Mouse (Mus musculus) forebrain, embryonic 16.5 days (tissue): ENCODE results near the gene Ddx41. TPM values are rescaled to one million over a fixed set of nuclear protein-coding genes. Genes with fewer than 3 reads are reported as not detected.
"Not testable (repeated sequence)": the region's sequence is repeated elsewhere in the genome, so short reads cannot be mapped to it uniquely, and the experiment has no call there.

Experiments
- ATAC-seq: fragments of 200-750 bp; cut with Nextera tagmentation; 2 replicates; pipeline ENCODE4 v1.8.0; 2017; ENCODE audit warnings: mild to moderate bottlenecking, moderate library complexity
- H3K27ac ChIP-seq: fragments of 300-500 bp; sonication (generic); 2 replicates; pipeline ENCODE4 v1.5.1; 2014; ENCODE audit warnings: low read length, control low read depth
- H3K27me3 ChIP-seq: fragments of 300-500 bp; sonication (generic); replicated peaks from 2 replicates; pipeline ENCODE4 v1.6.1; 2014; ENCODE audit warnings: low read length; ENCODE audit not compliant: control insufficient read depth, insufficient read depth
- H3K36me3 ChIP-seq: fragments of 300-500 bp; sonication (generic); 2 replicates; pipeline ENCODE4 v1.6.1; 2014; ENCODE audit not compliant: control insufficient read depth, insufficient read depth
- H3K4me1 ChIP-seq: fragments of 300-500 bp; sonication (generic); replicated peaks from 2 replicates; pipeline ENCODE4 v1.6.1; 2014; ENCODE audit warnings: low read length; ENCODE audit not compliant: control insufficient read depth, insufficient read depth
- H3K4me2 ChIP-seq: fragments of 300-500 bp; sonication (generic); 2 replicates; pipeline ENCODE4 v1.6.1; 2014; ENCODE audit warnings: mild to moderate bottlenecking, low read length, control low read depth
- H3K4me3 ChIP-seq: fragments of 300-500 bp; sonication (generic); replicated peaks from 2 replicates; pipeline ENCODE4 v1.5.1; 2014; ENCODE audit warnings: mild to moderate bottlenecking, low read length, control low read depth
- H3K9ac ChIP-seq: fragments of 300-500 bp; sonication (generic); replicated peaks from 2 replicates; pipeline ENCODE4 v1.6.1; 2014; ENCODE audit warnings: low read depth, low read length, control low read depth
- H3K9me3 ChIP-seq: fragments of 300-500 bp; sonication (generic); 2 replicates; pipeline ENCODE4 v1.6.1; 2016; ENCODE audit warnings: low read length; ENCODE audit not compliant: control insufficient read depth
- WGBS: fragments of 180-500 bp; shearing (Covaris S2); extraction: QIAGEN DNeasy Blood & Tissue Kit; methylation state at CpG from one replicate; pipeline ENCODE4 v1.1.7; 2014; 5-methylcytosine and 5-hydroxymethylcytosine counted together
- polyA plus RNA-seq: library from polyadenylated mRNA; unstranded; fragments of >200 nt; fragmentation: Nextera tagmentation; extraction: Ambion mirVana; gene quantifications from 2 replicates; pipeline ENCODE4 v1.2.1, GENCODE M21; 2015

Ddx41 gene
- 67.3 and 70.6 TPM in 2 replicates for polyA plus RNA-seq

- Histone ChIP-seq H3K4me3 (peak within 1 kb of the TSS; percentile 86), H3K4me2 (peak within 1 kb of the TSS; percentile 82), H3K9me3 (no peaks in the 10 kb centered on the region), H3K27me3 (no peaks in the 10 kb centered on the region), H3K36me3 (peaks cover 33% of the 10 kb centered on the region), H3K27ac (peak within 1 kb of the TSS; percentile 70), H3K4me1 (peaks cover 13% of the 10 kb centered on the region), H3K9ac (peak within 1 kb of the TSS; percentile 84)
- under 1% methylated on average over 70 of the region's 70 CpGs for WGBS
- ATAC-seq = peak; percentile 98
These were observed at the start of gene Ddx41 for GRCm38 (mm10) chr13:55536194-55537175. TSS of gene Ddx41 (minus strand) at chr13:55536658.

- no peaks in the 10 kb centered on the region for H3K9me3 ChIP-seq
- H3K36me3 ChIP-seq = no peaks in the 10 kb centered on the region
- H3K9ac ChIP-seq = no peak overlapping the region
- 91% methylated on average over 4 of the region's 4 CpGs for WGBS
- no peak overlapping the region for H3K27ac ChIP-seq
- H3K4me2 ChIP-seq = no peak overlapping the region
- no peak overlapping the region for H3K4me3 ChIP-seq
- ATAC-seq = no peak
- no peaks in the 10 kb centered on the region for H3K27me3 ChIP-seq
- no peaks in the 10 kb centered on the region for H3K4me1 ChIP-seq
These were observed 41.6 kb upstream of the Ddx41 start for GRCm38 (mm10) chr13:55578086-55578485.

DNA sequence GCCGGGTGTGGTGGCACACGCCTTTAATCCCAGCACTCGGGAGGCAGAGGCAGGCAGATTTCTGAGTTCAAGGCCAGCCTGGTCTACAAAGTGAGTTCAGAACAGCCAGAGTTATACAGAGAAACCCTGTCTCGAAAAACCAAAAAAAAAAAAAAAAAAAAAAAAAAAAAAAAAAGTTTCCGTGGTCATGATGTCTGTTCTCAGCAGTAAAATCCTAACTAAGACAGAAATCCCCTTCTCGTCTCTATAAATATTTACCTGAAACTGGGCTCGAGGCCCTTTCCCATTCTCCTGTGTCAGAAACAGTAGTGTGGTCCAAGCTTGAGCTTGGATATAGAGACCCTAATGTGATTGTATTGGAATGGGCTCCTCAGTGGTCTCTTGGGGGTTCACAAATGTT is 40.4 kb upstream of the Ddx41 start:
- not testable (repeated sequence) for H3K36me3 ChIP-seq, H3K4me3 ChIP-seq, ATAC-seq, H3K27ac ChIP-seq, H3K4me2 ChIP-seq, H3K27me3 ChIP-seq, H3K9me3 ChIP-seq, H3K9ac ChIP-seq, H3K4me1 ChIP-seq
- 88% methylated on average over 7 of the region's 7 CpGs for WGBS

DNA sequence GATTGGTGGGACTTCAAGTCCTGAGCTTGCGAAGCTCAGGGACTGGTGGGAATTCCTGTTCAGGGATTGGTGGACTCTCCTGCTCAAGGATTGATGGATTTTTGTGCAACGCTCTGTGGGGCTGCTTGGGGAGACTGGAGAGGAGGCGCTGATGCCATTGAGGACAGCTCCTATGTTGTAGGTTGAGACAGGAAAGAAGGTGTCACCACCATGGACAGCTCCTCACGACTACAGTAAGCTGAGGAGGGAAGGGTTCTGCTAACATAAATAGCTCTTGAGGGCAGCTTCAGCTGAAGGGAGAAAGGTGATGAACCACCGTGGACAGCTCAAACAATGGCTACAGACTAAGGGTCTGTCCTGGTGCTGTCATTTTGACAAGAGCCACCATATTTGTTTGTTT is 39.5 kb upstream of the Ddx41 start:
- no peak for ATAC-seq
- Histone ChIP-seq H3K9ac (no peak overlapping the region), H3K27ac (no peak overlapping the region), H3K9me3 (no peaks in the 10 kb centered on the region), H3K4me1 (peaks cover 8% of the 10 kb centered on the region), H3K27me3 (no peaks in the 10 kb centered on the region), H3K4me2 (no peak overlapping the region), H3K36me3 (no peaks in the 10 kb centered on the region), H3K4me3 (no peak overlapping the region)
- WGBS = 63% methylated on average over 5 of the region's 5 CpGs

DNA sequence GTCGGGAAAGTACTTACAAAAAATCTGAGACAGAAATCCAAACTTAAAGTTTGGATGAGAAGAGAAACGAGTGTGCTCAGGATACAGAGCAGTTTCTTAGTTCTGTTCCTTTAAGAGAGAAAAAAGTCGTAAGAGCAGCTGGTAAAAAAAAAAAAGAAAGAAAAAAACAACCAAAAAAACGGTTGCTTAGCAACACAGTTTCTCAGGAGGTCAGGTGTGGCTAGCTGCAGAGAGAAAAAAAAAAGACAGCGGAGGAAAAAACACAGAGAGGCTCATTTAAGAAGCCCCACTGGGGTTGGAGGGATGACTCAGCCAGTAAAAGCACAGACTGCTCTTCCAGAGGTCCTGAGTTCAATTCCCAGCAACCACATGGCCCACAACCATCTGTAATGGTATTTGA is 37.9 kb upstream of the Ddx41 start:
- Histone ChIP-seq H3K27ac (no peak overlapping the region), H3K9ac (no peak overlapping the region), H3K4me1 (peaks cover 14% of the 10 kb centered on the region), H3K4me3 (no peak overlapping the region), H3K27me3 (no peaks in the 10 kb centered on the region), H3K4me2 (no peak overlapping the region), H3K9me3 (no peaks in the 10 kb centered on the region), H3K36me3 (no peaks in the 10 kb centered on the region)
- ATAC-seq = no peak
- 61% methylated on average over 5 of the region's 5 CpGs for WGBS

- H3K27me3 ChIP-seq = no peaks in the 10 kb centered on the region
- H3K9ac ChIP-seq = no peak within 1 kb of the TSS
- H3K4me3 ChIP-seq = no peak within 1 kb of the TSS
- no peak within 1 kb of the TSS for H3K4me2 ChIP-seq
- H3K36me3 ChIP-seq = no peaks in the 10 kb centered on the region
- no peak within 1 kb of the TSS for H3K27ac ChIP-seq
- WGBS = 97% methylated on average over 2 of the region's 2 CpGs
- H3K9me3 ChIP-seq = no peaks in the 10 kb centered on the region
- H3K4me1 ChIP-seq = peaks cover 19% of the 10 kb centered on the region
- ATAC-seq = no peak
These were observed 37.0 kb upstream of the Ddx41 start, which contains the start of gene Tmed9 for GRCm38 (mm10) chr13:55573432-55573831. TSS of gene Tmed9 (plus strand) at chr13:55573732.

DNA sequence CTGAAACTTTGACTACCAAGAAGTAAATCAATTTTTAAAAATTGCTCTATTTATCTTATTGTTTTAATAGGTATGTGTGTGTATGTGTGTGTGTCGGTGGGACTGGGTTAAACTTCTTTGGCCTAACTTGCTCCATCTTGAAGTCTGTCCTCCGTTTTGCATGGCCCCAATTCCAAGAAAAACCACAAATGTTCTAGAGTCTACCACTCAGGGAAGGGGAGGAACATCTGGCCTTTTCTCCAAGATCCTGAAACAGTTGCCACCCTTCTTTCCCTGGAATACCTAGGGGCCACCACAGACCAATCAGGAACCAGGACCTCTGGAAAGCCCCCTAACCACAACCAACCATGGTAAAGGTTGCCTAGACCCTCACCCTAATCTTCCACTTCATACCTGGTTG is 35.5 kb upstream of the Ddx41 start:
- no peak overlapping the region for H3K27ac ChIP-seq
- H3K4me3 ChIP-seq = no peak overlapping the region
- WGBS = 77% methylated on average over 2 of the region's 2 CpGs
- no peaks in the 10 kb centered on the region for H3K9me3 ChIP-seq
- no peaks in the 10 kb centered on the region for H3K27me3 ChIP-seq
- no peak overlapping the region for H3K9ac ChIP-seq
- ATAC-seq = no peak
- H3K4me1 ChIP-seq = peaks cover 30% of the 10 kb centered on the region
- no peak overlapping the region; the same call in 1 of the 2 replicates for H3K4me2 ChIP-seq
- no peaks in the 10 kb centered on the region for H3K36me3 ChIP-seq

DNA sequence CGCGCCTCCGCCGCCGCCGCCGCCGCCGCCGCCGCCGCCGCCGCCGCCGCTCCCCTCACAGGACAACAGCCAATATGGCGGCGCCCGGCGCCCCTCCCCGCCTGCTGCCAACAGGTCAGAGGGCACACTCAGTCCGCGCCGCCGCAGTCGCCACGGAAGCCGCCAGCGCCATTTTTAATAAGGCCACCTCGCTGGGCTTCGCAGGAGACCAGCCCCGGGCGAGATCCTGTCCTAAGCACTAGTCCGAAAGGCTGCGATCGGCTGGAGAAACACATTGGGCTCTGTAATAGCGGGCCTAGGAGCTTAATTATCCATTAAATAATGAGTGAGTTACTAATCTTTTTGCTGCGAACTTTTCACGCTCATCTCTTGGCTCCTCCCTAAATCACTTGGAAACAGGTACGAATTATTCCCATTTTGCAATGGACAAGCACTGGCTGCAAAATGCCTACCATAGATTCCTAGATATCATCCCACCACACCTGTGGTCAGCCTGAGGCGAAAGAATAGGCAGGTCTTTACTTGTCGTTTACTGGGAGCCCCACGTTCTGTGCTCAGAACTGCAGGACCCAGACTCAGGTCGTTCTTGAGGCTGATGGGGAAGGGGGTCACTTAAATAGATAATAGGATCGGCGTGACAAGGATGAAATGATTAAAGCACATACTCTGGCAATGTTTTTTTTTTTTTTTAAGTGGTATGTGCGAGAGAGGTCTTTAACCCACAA is 34.7 kb upstream of the Ddx41 start, which contains the start of gene Fam193b:
Gene Fam193b, minus strand, starts transcription at position 94 of the 725 bp plus-strand sequence.
- H3K9ac ChIP-seq = peak within 1 kb of the TSS; percentile 99
- H3K4me3 ChIP-seq = peak within 1 kb of the TSS; percentile 94
- peak within 1 kb of the TSS; percentile 92 for H3K27ac ChIP-seq
- ATAC-seq = peak; percentile 87
- WGBS = 2% methylated on average over 47 of the region's 47 CpGs
- peak within 1 kb of the TSS; percentile 93 for H3K4me2 ChIP-seq
- H3K4me1 ChIP-seq = peaks cover 32% of the 10 kb centered on the region
- no peaks in the 10 kb centered on the region for H3K27me3 ChIP-seq
- no peaks in the 10 kb centered on the region for H3K36me3 ChIP-seq
- H3K9me3 ChIP-seq = no peaks in the 10 kb centered on the region
